Mouse (Mus musculus) megakaryocyte, embryonic 14.5 days (primary cell): Measurements from ENCODE around the gene Mpo. TPM values are rescaled to one million over a fixed set of nuclear protein-coding genes. Genes with fewer than 3 reads are reported as not detected.

ENCODE experiments used
- H3K27me3 ChIP-seq: replicated peaks from 2 replicates; pipeline ENCODE3; 2012; ENCODE audit warnings: inconsistent platforms
- H3K36me3 ChIP-seq: replicated peaks from 2 replicates; pipeline ENCODE3; 2012; ENCODE audit warnings: low read length, inconsistent platforms, mixed read lengths
- H3K4me1 ChIP-seq: 2 replicates; pipeline ENCODE4 v1.6.1; 2012; ENCODE audit warnings: inconsistent platforms
- H3K4me3 ChIP-seq: replicated peaks from 2 replicates; pipeline ENCODE3; 2012; ENCODE audit warnings: moderate library complexity, mild to moderate bottlenecking, inconsistent platforms
- H3K9me3 ChIP-seq: 2 replicates; pipeline ENCODE4 v1.6.1; 2012; ENCODE audit warnings: inconsistent platforms
- FLI1 ChIP-seq: IDR thresholded peaks from 2 replicates; pipeline ENCODE4 v1.6.1; 2012; ENCODE audit warnings: low read length, inconsistent platforms, mixed read lengths
- GATA1 ChIP-seq: IDR thresholded peaks from 3 replicates; pipeline ENCODE4 v1.6.1; 2012; ENCODE audit warnings: mixed read lengths, low read length, inconsistent platforms, borderline replicate concordance
- polyA plus RNA-seq: library from polyadenylated mRNA; stranded (reverse); fragments of >175 nt; gene quantifications from 2 replicates; pipeline ENCODE4 v1.2.3, GENCODE M21; 2012; ENCODE audit warnings: low replicate concordance; ENCODE audit not compliant: insufficient read depth

The Mpo gene
- polyA plus RNA-seq, 1 experiment: 297 TPM

GRCm38 (mm10) chr11:87757001-87757954 is 36.1 kb upstream of the Mpo start:
- Histone ChIP-seq H3K36me3 (peaks cover 36% of the 10 kb centered on the region), H3K4me1 (peaks cover 75% of the 10 kb centered on the region), H3K27me3 (peaks cover 8% of the 10 kb centered on the region), H3K9me3 (no peaks in the 10 kb centered on the region), H3K4me3 (peak overlapping the region; percentile 99)
- TF ChIP-seq FLI1 (no peak), GATA1 (no peak)

- TF ChIP-seq GATA1: no peak
- no peak for TF ChIP-seq FLI1
- Histone ChIP-seq H3K36me3 (peaks cover 47% of the 10 kb centered on the region), H3K9me3 (no peaks in the 10 kb centered on the region), H3K4me3 (peak overlapping the region; percentile 92), H3K27me3 (peaks cover 19% of the 10 kb centered on the region), H3K4me1 (peaks cover 75% of the 10 kb centered on the region)
Measured at GRCm38 (mm10) chr11:87758161-87758911, 35.0 kb upstream of the Mpo start.

GRCm38 (mm10) chr11:87758957-87759608 is 34.3 kb upstream of the Mpo start:
- Histone ChIP-seq H3K9me3 (no peaks in the 10 kb centered on the region), H3K4me3 (peak overlapping the region; percentile 79), H3K27me3 (peaks cover 27% of the 10 kb centered on the region), H3K4me1 (peaks cover 75% of the 10 kb centered on the region), H3K36me3 (peaks cover 54% of the 10 kb centered on the region)
- TF ChIP-seq GATA1 (no peak), FLI1 (no peak)

- Histone ChIP-seq H3K4me3 (peak overlapping the region; percentile 65), H3K36me3 (peaks cover 59% of the 10 kb centered on the region), H3K4me1 (peaks cover 75% of the 10 kb centered on the region), H3K9me3 (no peaks in the 10 kb centered on the region), H3K27me3 (peaks cover 32% of the 10 kb centered on the region)
- TF ChIP-seq GATA1: peak; percentile 82; the same call in 2 of the 3 replicates
- no peak for TF ChIP-seq FLI1
Measured at GRCm38 (mm10) chr11:87759609-87760005, 33.8 kb upstream of the Mpo start.

GRCm38 (mm10) chr11:87760301-87761081 is 32.9 kb upstream of the Mpo start, which contains the start of gene Tspoap1:
Tspoap1 (plus strand) TSS chr11:87760541.
- H3K4me1 ChIP-seq: peaks cover 71% of the 10 kb centered on the region
- TF ChIP-seq GATA1 (no peak), FLI1 (no peak)

GRCm38 (mm10) chr11:87761181-87761721 is 32.1 kb upstream of the Mpo start:
- Histone ChIP-seq H3K4me3 (peak overlapping the region; percentile 20), H3K27me3 (peaks cover 36% of the 10 kb centered on the region), H3K36me3 (peaks cover 74% of the 10 kb centered on the region), H3K4me1 (peaks cover 71% of the 10 kb centered on the region), H3K9me3 (no peaks in the 10 kb centered on the region)
- TF ChIP-seq GATA1 (no peak), FLI1 (no peak; the same call in 1 of the 2 replicates)

More at GRCm38 (mm10) chr11:87760301-87761081, 32.9 kb upstream of the Mpo start, which contains the start of gene Tspoap1:
- peaks cover 36% of the 10 kb centered on the region for H3K27me3 ChIP-seq
- H3K36me3 ChIP-seq: peaks cover 68% of the 10 kb centered on the region
- no peaks in the 10 kb centered on the region for H3K9me3 ChIP-seq
- H3K4me3 ChIP-seq: peak within 1 kb of the TSS; percentile 79

GRCm38 (mm10) chr11:87761806-87762701 is 31.3 kb upstream of the Mpo start:
- no peaks in the 10 kb centered on the region for H3K9me3 ChIP-seq
- TF ChIP-seq FLI1 (no peak; the same call in 1 of the 2 replicates), GATA1 (no peak)
- peaks cover 74% of the 10 kb centered on the region for H3K36me3 ChIP-seq
- peak overlapping the region; percentile 51 for H3K4me3 ChIP-seq
- peaks cover 36% of the 10 kb centered on the region for H3K27me3 ChIP-seq
- H3K4me1 ChIP-seq: peaks cover 71% of the 10 kb centered on the region
